Mouse (Mus musculus) liver, adult 2 months (tissue): Measurements from ENCODE around the gene Tmc4. TPM values are rescaled to one million over a fixed set of nuclear protein-coding genes. Genes with fewer than 3 reads are reported as not detected.
A peak's percentile ranks its signal among the peaks of the same experiment; 100 is the strongest.

Experiments
- DNase-seq: peaks from one replicate; pipeline ENCODE4 v3.0.0-alpha.2; 2011; ENCODE audit warnings: low read depth, low spot score; ENCODE audit errors: extremely low read depth
- H3K27ac ChIP-seq: fragments of 200-500 bp; replicated peaks from 2 replicates; pipeline ENCODE4 v1.5.1; 2012; ENCODE audit warnings: low read depth, mild to moderate bottlenecking, control low read depth, inconsistent platforms, low read length; ENCODE audit not compliant: insufficient read depth
- H3K27me3 ChIP-seq: fragments of 200-500 bp; 2 replicates; pipeline ENCODE4 v1.6.1; 2012; ENCODE audit warnings: mild to moderate bottlenecking, moderate library complexity, low read length, inconsistent platforms; ENCODE audit not compliant: control insufficient read depth, insufficient read depth
- H3K36me3 ChIP-seq: fragments of 200-500 bp; 2 replicates; pipeline ENCODE4 v1.6.1; 2012; ENCODE audit warnings: low read length, inconsistent platforms; ENCODE audit not compliant: control insufficient read depth, insufficient read depth
- H3K4me1 ChIP-seq: fragments of 200-500 bp; 2 replicates; pipeline ENCODE4 v1.6.1; 2011; ENCODE audit warnings: low read length; ENCODE audit not compliant: control insufficient read depth, insufficient read depth
- H3K4me3 ChIP-seq: fragments of 200-500 bp; 2 replicates; pipeline ENCODE4 v1.5.1; 2011; ENCODE audit warnings: low read depth, mild to moderate bottlenecking, control low read depth, low read length, moderate library complexity; ENCODE audit not compliant: insufficient read depth
- H3K79me2 ChIP-seq: fragments of 200-500 bp; 2 replicates; pipeline ENCODE4 v1.6.1; 2012; ENCODE audit warnings: inconsistent platforms, mild to moderate bottlenecking, low read length, moderate library complexity; ENCODE audit not compliant: control insufficient read depth, insufficient read depth
- H3K9ac ChIP-seq: fragments of 200-500 bp; 2 replicates; pipeline ENCODE4 v1.6.1; 2012; ENCODE audit warnings: low read depth, mild to moderate bottlenecking, control low read depth, inconsistent platforms, low read length
- CTCF ChIP-seq: fragments of 200-500 bp; IDR thresholded peaks from 2 replicates; pipeline ENCODE4 v1.5.1; 2011; ENCODE audit warnings: low read depth, low read length, control low read depth
- POLR2A ChIP-seq: fragments of 200-500 bp; IDR thresholded peaks from 2 replicates; pipeline ENCODE4 v1.6.1; 2011; ENCODE audit warnings: low read length, control low read depth; ENCODE audit not compliant: insufficient read depth; ENCODE audit errors: extremely low read depth
- WGBS: fragments of 180-500 bp; shearing (Covaris S2); methylation state at CpG from one replicate; pipeline ENCODE4 v1.1.7; 2018; 5-methylcytosine and 5-hydroxymethylcytosine counted together
- polyA plus RNA-seq: library from polyadenylated mRNA; depleted of rRNA; stranded (reverse); fragments of >200 nt; gene quantifications from 2 replicates; pipeline ENCODE4 v1.2.3, GENCODE M21; 2012
- total RNA-seq: library from RNA; depleted of rRNA; stranded (reverse); fragments of >200 nt; gene quantifications from 2 replicates; pipeline ENCODE4 v1.2.3, GENCODE M21; 2014

Gene Tmc4
- total and polyA plus RNA-seq, 2 experiments, result 1.8 to 8.2 TPM

DNA sequence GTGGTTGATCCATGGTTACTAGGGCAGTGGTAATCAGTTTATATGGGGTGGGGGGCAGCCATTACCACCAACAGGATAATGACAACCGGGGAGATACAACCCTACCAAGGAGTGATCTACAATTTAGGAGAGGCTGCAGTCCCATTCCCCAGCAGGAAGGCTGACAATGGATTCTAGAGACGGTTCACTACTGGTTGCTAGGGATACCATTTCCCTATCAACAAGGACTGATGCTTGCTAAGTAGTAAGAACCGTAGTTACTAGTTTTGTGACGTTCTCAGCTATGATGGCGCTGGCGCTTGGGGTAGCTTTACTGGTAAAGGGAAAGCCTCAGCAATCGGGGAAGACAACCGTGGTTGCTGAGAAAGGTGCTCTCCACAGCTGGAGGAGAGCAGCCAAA lies 7.3 kb upstream of the Tmc4 start:
- H3K79me2 ChIP-seq, result no peaks in the 10 kb centered on the region
- H3K4me3 ChIP-seq, result no peak overlapping the region
- H3K27me3 ChIP-seq, result no peaks in the 10 kb centered on the region
- no peak for TF ChIP-seq POLR2A
- DNase-seq, result no peak
- 96% methylated on average over 8 of the region's 8 CpGs for whole genome bisulfite sequencing
- H3K9ac ChIP-seq, result no peak overlapping the region
- H3K4me1 ChIP-seq, result no peaks in the 10 kb centered on the region
- no peak overlapping the region for H3K27ac ChIP-seq
- H3K36me3 ChIP-seq, result peaks cover 17% of the 10 kb centered on the region

DNA sequence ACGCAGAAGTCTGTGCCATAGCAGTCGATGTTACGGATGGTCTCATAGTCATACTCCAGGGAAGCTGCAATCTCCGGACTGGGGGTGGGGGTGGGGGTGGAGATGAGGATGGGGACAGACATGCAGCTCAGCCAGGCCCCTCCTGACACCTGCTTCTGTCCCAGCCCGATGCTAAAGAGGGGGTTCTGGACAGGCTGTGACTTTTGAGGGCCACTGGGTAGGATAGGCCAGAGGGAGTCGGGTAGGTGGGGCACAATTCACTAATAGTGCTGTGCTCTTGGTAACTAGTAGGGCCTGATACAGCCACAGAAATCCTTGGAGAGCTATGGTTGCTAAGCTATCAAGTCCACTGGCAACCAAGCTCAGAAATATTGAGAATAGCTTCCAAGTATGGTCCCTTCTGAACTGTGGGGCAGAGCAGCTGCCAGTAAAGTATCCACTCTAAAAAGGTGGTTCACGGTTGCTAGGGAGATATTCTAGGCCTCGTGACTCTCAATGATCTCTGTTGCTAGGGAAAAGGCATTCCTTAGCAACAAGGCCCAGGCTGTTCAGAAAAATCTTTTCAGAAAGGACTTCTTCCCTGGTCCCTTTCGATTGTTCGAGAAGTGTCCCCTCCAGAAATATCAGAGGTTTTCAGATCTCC lies 6.7 kb upstream of the Tmc4 start:
- Histone ChIP-seq H3K27me3 (no peaks in the 10 kb centered on the region), H3K9ac (no peak overlapping the region), H3K79me2 (no peaks in the 10 kb centered on the region), H3K36me3 (peaks cover 17% of the 10 kb centered on the region), H3K27ac (no peak overlapping the region), H3K4me3 (no peak overlapping the region), H3K4me1 (no peaks in the 10 kb centered on the region)
- no peak for DNase-seq
- TF ChIP-seq CTCF, result no peak
- TF ChIP-seq POLR2A, result no peak
- WGBS, result 95% methylated on average over 10 of the region's 10 CpGs

DNA sequence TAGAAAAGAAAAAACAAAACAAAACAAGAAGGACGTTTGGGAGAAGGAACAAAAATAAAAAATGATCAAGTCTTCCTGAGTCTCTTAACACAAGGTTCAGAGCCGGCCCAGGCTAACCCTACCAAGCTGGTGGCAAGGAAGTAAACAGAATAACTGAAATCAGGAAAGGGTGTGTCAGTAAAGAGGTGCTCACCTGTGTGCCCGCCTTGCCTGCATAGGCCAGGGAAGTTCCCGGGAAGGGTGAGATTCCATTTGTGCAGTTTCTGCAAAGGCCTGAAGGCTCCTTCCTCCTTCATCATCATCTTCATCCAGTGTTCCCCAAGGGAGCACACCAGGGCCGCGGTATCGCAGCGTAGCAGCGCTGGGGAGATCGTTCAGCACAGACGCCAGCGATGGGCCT lies 982 bp downstream of the Tmc4 start:
- no peak for DNase-seq
- Histone ChIP-seq H3K4me1 (no peaks in the 10 kb centered on the region), H3K36me3 (no peaks in the 10 kb centered on the region), H3K27me3 (no peaks in the 10 kb centered on the region), H3K9ac (no peak overlapping the region), H3K79me2 (no peaks in the 10 kb centered on the region), H3K27ac (no peak overlapping the region), H3K4me3 (no peak overlapping the region)
- TF ChIP-seq CTCF (no peak), POLR2A (no peak)
- WGBS, result 91% methylated on average over 12 of the region's 12 CpGs

DNA sequence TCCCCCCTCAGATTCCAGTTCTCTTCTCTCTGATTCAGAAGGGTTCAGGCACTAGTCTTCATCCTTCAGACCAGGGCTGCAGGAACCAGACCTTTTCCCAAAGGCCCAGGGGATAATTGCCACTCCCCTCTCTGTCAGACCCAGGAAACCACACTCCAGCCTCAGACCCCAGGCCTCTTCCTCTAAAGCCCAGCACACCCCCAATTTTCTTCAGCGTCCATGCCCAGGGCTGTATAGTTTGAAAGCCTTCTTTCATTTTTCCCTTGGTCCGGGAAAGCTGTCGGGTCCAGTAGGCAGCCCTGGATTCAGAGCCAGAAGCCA lies 2.2 kb downstream of the Tmc4 start:
- 97% methylated on average over 3 of the region's 3 CpGs for WGBS
- H3K9ac ChIP-seq, result no peak overlapping the region
- H3K4me3 ChIP-seq, result no peak overlapping the region
- no peak overlapping the region for H3K27ac ChIP-seq
- no peaks in the 10 kb centered on the region for H3K79me2 ChIP-seq
- no peak for TF ChIP-seq POLR2A
- TF ChIP-seq CTCF, result no peak
- no peaks in the 10 kb centered on the region for H3K27me3 ChIP-seq
- DNase-seq, result no peak
- H3K4me1 ChIP-seq, result no peaks in the 10 kb centered on the region
- no peaks in the 10 kb centered on the region for H3K36me3 ChIP-seq

DNA sequence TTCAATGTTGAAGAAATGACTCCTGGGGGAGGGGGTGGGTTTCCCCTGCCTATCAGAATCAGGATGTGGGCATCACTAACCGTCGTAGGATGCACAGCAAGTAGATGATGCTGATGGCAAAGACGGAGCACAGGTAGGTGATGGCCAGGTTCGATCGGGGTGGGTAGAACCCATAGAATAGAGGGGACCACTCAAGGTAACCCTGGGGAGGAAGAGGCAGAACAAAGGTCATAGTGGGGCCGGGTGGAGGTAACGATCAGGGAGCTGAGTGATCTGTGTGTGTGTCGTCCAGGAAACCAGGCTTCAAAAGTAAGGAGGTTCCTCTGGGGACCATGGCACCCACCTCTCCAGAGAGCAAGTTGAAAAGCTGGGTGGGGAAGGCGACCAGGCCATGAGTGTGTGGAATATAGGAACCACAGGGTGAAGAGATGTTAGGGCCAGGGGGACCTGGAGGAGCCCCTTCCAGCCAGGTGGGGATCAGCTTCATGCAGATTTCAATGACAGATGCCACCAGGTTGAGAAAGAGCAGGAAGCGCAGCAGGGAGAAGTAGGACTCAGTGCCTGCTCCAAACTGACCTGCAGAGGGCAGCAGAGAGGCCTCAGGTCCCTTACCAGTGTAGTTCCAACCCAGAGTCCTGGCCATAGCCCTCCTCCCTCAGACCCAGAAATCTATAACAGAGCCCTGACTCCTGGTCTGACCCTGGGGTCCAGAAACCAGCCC lies 2.7 kb downstream of the Tmc4 start:
- H3K9ac ChIP-seq, result no peak overlapping the region
- no peak overlapping the region for H3K4me3 ChIP-seq
- no peaks in the 10 kb centered on the region for H3K79me2 ChIP-seq
- WGBS, result 70% methylated on average over 10 of the region's 10 CpGs
- no peaks in the 10 kb centered on the region for H3K4me1 ChIP-seq
- peak; percentile 98 for TF ChIP-seq CTCF
- TF ChIP-seq POLR2A, result no peak
- no peaks in the 10 kb centered on the region for H3K36me3 ChIP-seq
- no peaks in the 10 kb centered on the region for H3K27me3 ChIP-seq
- H3K27ac ChIP-seq, result no peak overlapping the region
- DNase-seq, result peak; percentile 42

DNA sequence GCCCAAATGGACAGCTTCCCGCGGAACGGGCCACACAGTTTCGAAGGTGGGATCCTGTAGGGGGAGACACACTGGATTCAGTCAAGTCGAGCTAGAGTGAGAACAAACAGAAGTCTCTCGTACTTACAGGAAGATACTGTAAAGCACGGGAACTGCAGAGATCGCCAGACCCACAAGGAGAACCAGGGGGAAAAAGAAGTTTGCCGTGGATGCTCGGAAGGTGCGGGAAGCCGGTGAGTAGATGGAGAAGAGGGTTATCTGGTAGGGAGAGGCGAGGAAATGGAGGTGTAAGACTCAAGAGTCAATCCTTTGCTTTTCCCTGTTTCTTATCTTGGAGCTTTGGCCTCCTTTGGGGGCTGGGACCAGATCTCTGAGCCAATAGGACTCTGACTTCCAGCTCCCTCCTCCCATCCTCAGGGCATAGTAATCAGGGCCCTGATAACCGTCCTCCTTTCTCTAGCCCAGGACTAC lies 10.4 kb downstream of the Tmc4 start:
- H3K4me1 ChIP-seq, result peaks cover 9% of the 10 kb centered on the region
- no peak overlapping the region for H3K27ac ChIP-seq
- peaks cover 15% of the 10 kb centered on the region for H3K36me3 ChIP-seq
- no peak overlapping the region for H3K4me3 ChIP-seq
- no peak overlapping the region for H3K9ac ChIP-seq
- peaks cover 3% of the 10 kb centered on the region; the same call in 1 of the 2 replicates for H3K79me2 ChIP-seq
- no peak for DNase-seq
- TF ChIP-seq CTCF (no peak), POLR2A (no peak)
- H3K27me3 ChIP-seq, result no peaks in the 10 kb centered on the region
- 70% methylated on average over 14 of the region's 14 CpGs for WGBS
